Mouse (Mus musculus) forebrain, embryonic 10.5 days (tissue): ENCODE data around the gene Rnf141. TPM values are rescaled to one million over a fixed set of nuclear protein-coding genes. Genes with fewer than 3 reads are reported as not detected.

Source experiments
- DNase-seq: peaks from one replicate; pipeline ENCODE4 v3.0.0-alpha.2; 2017; ENCODE audit warnings: low spot score; ENCODE audit errors: extremely low spot score
- H3K27ac ChIP-seq: fragments of 300-500 bp; sonication (generic); 2 replicates; pipeline ENCODE4 v1.5.1; 2016; ENCODE audit warnings: mild to moderate bottlenecking
- H3K27me3 ChIP-seq: fragments of 300-500 bp; sonication (generic); 2 replicates; pipeline ENCODE4 v1.6.1; 2016; ENCODE audit warnings: mild to moderate bottlenecking; ENCODE audit not compliant: poor library complexity, severe bottlenecking
- H3K36me3 ChIP-seq: fragments of 300-500 bp; sonication (generic); replicated peaks from 2 replicates; pipeline ENCODE4 v1.6.1; 2016; ENCODE audit warnings: mild to moderate bottlenecking, moderate library complexity
- H3K4me1 ChIP-seq: fragments of 300-500 bp; sonication (generic); 2 replicates; pipeline ENCODE4 v1.6.1; 2016
- H3K4me3 ChIP-seq: fragments of 300-500 bp; sonication (generic); 2 replicates; pipeline ENCODE4 v1.5.1; 2016; ENCODE audit warnings: mild to moderate bottlenecking, moderate library complexity
- H3K9me3 ChIP-seq: fragments of 300-500 bp; sonication (generic); 2 replicates; pipeline ENCODE4 v1.6.1; 2016; ENCODE audit warnings: mild to moderate bottlenecking, moderate library complexity
- WGBS: fragments of 180-500 bp; shearing (Covaris S2); methylation state at CpG from one replicate; pipeline ENCODE4 v1.1.7; 2016; 5-methylcytosine and 5-hydroxymethylcytosine counted together
- microRNA-seq: library from miRNA; unstranded; fragments of <30 nt; microRNA quantifications from one replicate; pipeline ENCODE4, GENCODE M21; 2017
- polyA plus RNA-seq: library from polyadenylated mRNA; unstranded; fragments of >200 nt; fragmentation: Nextera tagmentation; extraction: Ambion mirVana; gene quantifications from 2 replicates; pipeline ENCODE4 v1.2.1, GENCODE M21; 2016

The Rnf141 gene
- polyA plus RNA-seq, 1 experiment from 2014 or later: 25.0 TPM

DNA sequence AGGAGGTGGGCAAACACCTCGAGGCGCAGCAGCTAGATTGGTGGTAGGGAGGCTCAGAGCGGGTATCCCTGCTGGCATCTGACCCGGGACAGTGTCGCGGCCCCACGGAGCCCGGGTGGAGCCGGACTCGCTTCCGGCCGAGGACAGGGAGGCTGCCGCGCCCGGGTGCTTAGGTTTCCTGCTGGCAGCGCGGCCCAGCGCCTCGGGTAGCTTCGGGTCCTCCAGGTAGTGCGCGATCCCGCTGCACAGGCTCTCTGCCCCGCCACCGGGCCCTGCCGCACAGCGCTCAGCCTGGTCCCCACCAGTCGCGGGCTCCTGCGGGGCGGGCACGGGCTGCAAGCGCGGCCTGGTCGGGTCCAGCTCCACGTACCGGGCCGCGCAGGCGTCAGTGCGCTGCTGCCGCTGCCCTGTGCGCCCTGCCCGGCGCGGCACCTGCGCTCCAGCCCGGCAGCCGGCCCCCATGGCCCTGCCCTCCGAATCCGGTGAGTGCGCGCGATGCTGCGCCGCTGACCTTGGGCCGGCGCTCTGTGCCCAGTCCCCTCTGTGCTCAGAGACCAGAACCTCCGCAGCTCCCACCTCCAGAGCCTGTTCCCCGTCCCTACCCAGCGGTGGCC is 75.7 kb downstream of the Rnf141 start:
- Histone ChIP-seq H3K9me3 (no peaks in the 10 kb centered on the region), H3K4me3 (peak overlapping the region; percentile 66), H3K27ac (peak overlapping the region; percentile 75), H3K27me3 (peaks cover 51% of the 10 kb centered on the region), H3K36me3 (no peaks in the 10 kb centered on the region), H3K4me1 (peaks cover 20% of the 10 kb centered on the region)
- under 1% methylated on average over 61 of the region's 61 CpGs for WGBS
- DNase-seq: peak; percentile 46

DNA sequence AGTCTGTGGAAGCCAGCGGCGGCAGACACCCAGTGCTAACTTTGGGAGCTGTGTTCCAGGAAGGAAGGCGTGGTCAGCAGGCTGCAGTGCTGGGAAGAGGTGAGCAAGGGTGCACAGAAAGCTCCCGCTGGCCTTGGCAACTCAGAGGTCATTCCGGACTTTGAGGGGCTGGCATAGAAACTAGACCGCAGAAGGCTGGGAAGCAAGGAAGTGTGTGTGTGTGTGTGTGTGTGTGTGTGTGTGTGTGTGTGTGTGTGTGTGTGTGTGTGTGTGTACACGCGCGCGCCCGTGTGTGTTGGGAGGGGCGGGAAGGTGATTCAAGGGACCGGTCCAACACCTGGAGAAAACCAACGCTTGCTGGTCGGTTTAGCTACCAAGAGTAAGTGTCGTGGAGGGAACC is 76.3 kb downstream of the Rnf141 start, which contains the start of gene Ampd3:
Gene Ampd3, plus strand, starts transcription at position 206 of the 400 bp plus-strand sequence.
- Histone ChIP-seq H3K4me3 (peak within 1 kb of the TSS; percentile 66), H3K9me3 (no peaks in the 10 kb centered on the region), H3K27me3 (peaks cover 51% of the 10 kb centered on the region), H3K27ac (peak within 1 kb of the TSS; percentile 75), H3K36me3 (no peaks in the 10 kb centered on the region), H3K4me1 (peaks cover 17% of the 10 kb centered on the region)
- DNase-seq: no peak
- WGBS: 13% methylated on average over 16 of the region's 16 CpGs

DNA sequence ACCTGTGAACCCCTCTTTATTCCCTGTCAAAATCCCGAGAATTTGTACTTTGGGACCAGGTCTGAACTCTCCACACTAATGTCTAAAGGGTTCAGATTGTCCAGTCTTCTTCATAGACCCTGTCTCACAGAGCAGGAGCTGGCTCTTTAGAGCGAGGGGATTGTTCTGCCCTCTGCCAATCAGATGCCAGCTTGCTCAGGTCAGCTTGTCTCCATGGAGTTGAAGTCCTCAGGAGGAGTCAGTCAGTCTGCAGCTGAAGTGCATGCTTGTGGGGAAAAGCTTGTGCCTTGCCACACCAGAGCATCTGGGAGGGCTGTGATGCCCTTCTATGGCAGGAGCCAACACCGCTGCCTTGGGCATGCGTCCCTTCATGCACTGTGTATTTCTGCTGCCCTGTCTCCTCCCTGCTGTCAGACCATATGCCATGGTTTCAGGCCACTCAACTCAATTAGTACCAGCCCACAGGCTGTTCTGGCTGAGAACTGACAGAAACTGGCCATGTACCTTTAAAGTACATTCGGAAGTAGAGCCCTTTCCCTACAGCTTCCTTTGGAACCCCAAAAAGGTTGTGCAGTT is 81.6 kb downstream of the Rnf141 start:
- no peak for DNase-seq
- Histone ChIP-seq H3K4me1 (peaks cover 6% of the 10 kb centered on the region), H3K27me3 (peaks cover 16% of the 10 kb centered on the region), H3K4me3 (no peak overlapping the region), H3K9me3 (no peaks in the 10 kb centered on the region), H3K27ac (no peak overlapping the region), H3K36me3 (no peaks in the 10 kb centered on the region)
- WGBS: 88% methylated on average over 5 of the region's 5 CpGs

DNA sequence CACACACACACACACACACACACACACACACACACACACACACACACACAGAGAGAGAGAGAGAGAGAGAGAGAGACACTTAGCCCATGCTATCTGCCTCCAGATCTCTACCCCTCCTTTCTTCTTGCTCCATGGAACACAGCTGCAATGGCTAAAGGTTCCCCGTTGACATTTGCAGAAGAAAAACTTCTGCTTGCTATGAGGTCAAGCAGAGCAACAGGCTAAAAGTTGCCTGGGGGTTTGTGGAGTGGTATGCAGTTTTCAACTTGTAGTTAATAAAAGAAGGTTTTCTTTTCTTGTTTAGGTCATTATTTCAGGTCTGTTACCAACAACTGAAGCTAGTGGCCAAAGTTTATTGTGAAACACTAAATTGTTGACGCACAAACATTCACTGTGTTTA is 87.8 kb downstream of the Rnf141 start:
- no peak for DNase-seq
- WGBS: 72% methylated on average over 2 of the region's 2 CpGs
- H3K9me3 ChIP-seq: no peaks in the 10 kb centered on the region
- no peak overlapping the region; the same call in 1 of the 2 replicates for H3K27ac ChIP-seq
- H3K4me3 ChIP-seq: no peak overlapping the region
- no peaks in the 10 kb centered on the region for H3K36me3 ChIP-seq
- H3K27me3 ChIP-seq: no peaks in the 10 kb centered on the region
- peaks cover 31% of the 10 kb centered on the region for H3K4me1 ChIP-seq

DNA sequence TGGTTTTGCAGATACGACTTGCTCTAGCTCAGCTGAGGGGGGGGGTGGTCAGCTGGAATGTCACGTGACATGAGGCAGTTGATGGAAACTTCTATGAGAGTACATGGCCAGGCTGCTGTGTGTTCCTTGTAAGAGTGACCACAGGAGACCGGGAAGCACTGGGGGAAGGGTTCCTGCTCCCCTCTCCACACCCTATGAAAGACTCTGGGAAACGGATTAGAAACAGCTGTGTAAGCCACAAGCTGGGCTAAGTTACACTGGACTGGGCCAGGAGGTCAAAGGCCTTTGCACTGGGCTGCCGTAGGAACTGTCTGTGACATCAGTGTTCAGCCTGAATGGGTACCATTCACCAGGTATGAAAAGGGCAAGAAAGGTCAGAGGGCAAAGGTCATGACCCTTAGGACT is 90.3 kb downstream of the Rnf141 start:
- DNase-seq: peak; percentile 33
- Histone ChIP-seq H3K27ac (peak overlapping the region; percentile 8; the same call in 1 of the 2 replicates), H3K4me1 (peaks cover 36% of the 10 kb centered on the region), H3K27me3 (no peaks in the 10 kb centered on the region), H3K4me3 (no peak overlapping the region), H3K36me3 (no peaks in the 10 kb centered on the region), H3K9me3 (no peaks in the 10 kb centered on the region)
- 32% methylated on average over 5 of the region's 5 CpGs for WGBS

DNA sequence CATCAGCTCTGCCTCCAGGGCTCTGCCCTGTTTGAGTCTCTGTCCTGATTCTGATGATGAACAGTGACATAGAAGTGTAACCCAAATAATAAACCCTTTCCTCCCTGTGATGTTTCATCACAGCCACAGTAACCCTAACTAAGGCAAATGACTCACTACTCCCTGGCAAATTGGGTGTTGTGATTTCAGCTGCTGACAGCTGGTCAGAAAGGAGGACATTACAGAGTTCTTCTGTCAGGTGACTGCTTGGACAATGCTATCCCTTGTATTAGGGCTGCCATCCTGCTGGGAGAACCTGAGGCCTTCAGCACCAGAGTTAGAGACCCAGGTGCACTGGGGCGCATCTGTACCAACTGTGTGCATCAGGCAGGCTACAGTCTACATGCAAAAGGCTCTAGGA is 90.9 kb downstream of the Rnf141 start:
- H3K9me3 ChIP-seq: no peaks in the 10 kb centered on the region
- no peak overlapping the region for H3K27ac ChIP-seq
- H3K36me3 ChIP-seq: no peaks in the 10 kb centered on the region
- peaks cover 36% of the 10 kb centered on the region for H3K4me1 ChIP-seq
- H3K27me3 ChIP-seq: no peaks in the 10 kb centered on the region
- no peak overlapping the region for H3K4me3 ChIP-seq
- no peak for DNase-seq
- 76% methylated on average over 1 of the region's 1 CpGs for WGBS

DNA sequence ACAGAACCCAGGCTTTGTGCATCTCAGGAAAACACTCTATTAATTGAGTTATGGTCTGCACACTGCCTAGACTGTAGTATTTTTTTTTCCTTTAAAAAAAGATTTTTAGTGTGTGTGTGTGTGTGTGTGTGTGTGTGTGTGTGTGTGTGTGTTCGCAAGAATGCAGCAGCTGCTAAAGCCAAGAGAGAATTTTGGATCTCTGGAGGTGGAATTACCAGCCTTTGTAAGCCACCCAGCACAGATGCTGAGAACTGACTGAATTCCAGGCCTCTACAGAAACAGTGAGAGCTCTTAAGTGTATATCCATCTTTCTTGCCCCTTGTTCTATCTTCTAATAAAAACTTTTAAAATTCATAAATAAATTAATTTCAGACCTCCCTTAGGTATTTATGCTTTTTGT is 92.6 kb downstream of the Rnf141 start:
- H3K4me1 ChIP-seq: peaks cover 38% of the 10 kb centered on the region
- DNase-seq: no peak
- no peak overlapping the region for H3K27ac ChIP-seq
- whole genome bisulfite sequencing: 80% methylated on average over 1 of the region's 1 CpGs
- H3K27me3 ChIP-seq: no peaks in the 10 kb centered on the region
- H3K9me3 ChIP-seq: no peaks in the 10 kb centered on the region
- no peak overlapping the region for H3K4me3 ChIP-seq
- no peaks in the 10 kb centered on the region for H3K36me3 ChIP-seq

DNA sequence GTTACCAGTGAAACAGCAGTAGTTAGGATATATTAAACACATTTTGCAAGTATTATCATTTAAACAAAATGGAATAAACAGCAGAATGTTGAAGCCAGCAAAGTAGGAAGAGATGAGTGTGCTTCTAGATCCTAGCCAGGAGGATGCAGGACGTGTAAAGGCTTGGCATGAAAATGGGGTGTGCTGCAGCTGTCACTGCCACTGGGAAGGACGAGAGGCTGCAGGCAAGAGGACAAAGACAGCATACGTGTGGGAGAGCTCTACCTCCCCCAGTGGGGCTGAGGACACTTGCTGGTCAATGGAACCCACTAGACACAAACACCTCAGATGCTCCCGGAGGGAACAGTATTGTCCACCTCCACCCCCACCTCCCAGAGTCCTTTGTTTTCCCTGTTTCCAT is 93.4 kb downstream of the Rnf141 start:
- H3K9me3 ChIP-seq: no peaks in the 10 kb centered on the region
- 70% methylated on average over 4 of the region's 4 CpGs for WGBS
- no peak overlapping the region for H3K27ac ChIP-seq
- H3K36me3 ChIP-seq: no peaks in the 10 kb centered on the region
- no peak overlapping the region for H3K4me3 ChIP-seq
- peaks cover 36% of the 10 kb centered on the region for H3K4me1 ChIP-seq
- DNase-seq: no peak
- no peaks in the 10 kb centered on the region for H3K27me3 ChIP-seq

Small RNA genes lying within 50 kb of the gene (microRNA-seq; reads per million reads assigned to microRNA genes)
- gene Gm47282: not detected

Other genes with a start within 250 kb of the Rnf141 start
- 31.0 and 32.3 TPM in 2 replicates for gene Sbf2, start 229.5 kb downstream of the Rnf141 start, polyA plus RNA-seq
- gene Adm, start 216.8 kb downstream of the Rnf141 start, polyA plus RNA-seq: 4.1 and 5.2 TPM in 2 replicates
- 1.2 and 1.5 TPM in 2 replicates for gene Ampd3, start 76.3 kb downstream of the Rnf141 start, polyA plus RNA-seq
- 0.20 and 0.51 TPM in 2 replicates for gene Lyve1, start 18.8 kb upstream of the Rnf141 start, polyA plus RNA-seq
- gene Mrvi1, start 138.0 kb upstream of the Rnf141 start, polyA plus RNA-seq: 0.87 and 1.2 TPM in 2 replicates
- gene Ctr9, start 184.5 kb upstream of the Rnf141 start, polyA plus RNA-seq: 76.3 and 82.6 TPM in 2 replicates
- gene Eif4g2, start 238.6 kb upstream of the Rnf141 start, polyA plus RNA-seq: 1,431 and 1,439 TPM in 2 replicates